Mouse (Mus musculus) small intestine, adult 2 months (tissue): ENCODE data around the gene Zfp729b.

Experiments used
- CTCF ChIP-seq: fragments of 200-500 bp; IDR thresholded peaks from 2 replicates; pipeline ENCODE4 v1.5.1; 2012; ENCODE audit warnings: low read depth, mild to moderate bottlenecking, control low read depth, inconsistent platforms, low read length, moderate library complexity, mixed read lengths; ENCODE audit not compliant: insufficient replicate concordance, insufficient read length; ENCODE audit errors: extremely low read depth
- POLR2A ChIP-seq: fragments of 200-500 bp; IDR thresholded peaks from 2 replicates; pipeline ENCODE4 v1.6.1; 2012; ENCODE audit warnings: low read depth, mild to moderate bottlenecking, control low read depth, inconsistent platforms, low read length, moderate library complexity

DNA sequence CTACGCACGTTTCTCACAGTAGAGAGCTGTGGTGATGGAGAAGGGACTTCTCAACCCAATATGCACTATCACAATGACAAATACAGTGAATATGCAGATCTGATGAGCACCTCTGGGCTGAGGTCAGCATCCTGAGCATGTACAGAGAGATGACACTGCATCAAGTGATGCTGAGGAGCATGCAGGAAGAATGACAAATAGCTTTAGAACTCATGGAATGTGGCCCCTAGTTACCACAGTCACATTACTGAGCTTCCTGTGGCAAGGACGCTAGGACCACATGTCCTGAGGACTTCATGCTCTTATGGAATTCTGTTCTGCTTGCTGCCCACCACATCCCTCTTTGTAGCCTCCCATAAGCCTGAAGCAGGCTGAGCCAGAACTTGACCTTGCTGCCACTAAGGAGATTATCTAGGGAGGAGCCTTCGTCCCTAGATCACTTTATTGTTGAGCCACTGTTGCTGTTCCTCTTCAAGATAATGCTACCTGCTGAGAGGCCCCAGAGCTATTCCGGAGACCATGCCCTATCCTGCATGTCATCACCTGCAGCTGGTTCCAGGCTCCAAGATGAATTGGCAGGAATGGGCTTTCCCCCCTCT lies 36.8 kb downstream of the Zfp729b start:
- no peak for TF ChIP-seq CTCF
- TF ChIP-seq POLR2A: no peak
